Mouse (Mus musculus): ENCODE data around the gene Dcaf8.

- TF ChIP-seq POLR2A (IDR thresholded peaks at IDR 0.05; ENCODE audit: control insufficient read depth, low read depth, low read length) (no peak), CTCF (IDR thresholded peaks at IDR 0.05; ENCODE audit: control insufficient read depth, insufficient read depth, insufficient replicate concordance, low read depth, low read length) (no peak)
These were observed 57.2 kb downstream of the Dcaf8 start for GRCm38 (mm10) chr1:172204814-172205740.
